Mouse (Mus musculus) liver, postnatal 0 days (tissue): ENCODE measurements around the gene Edc3. TPM values are rescaled to one million over a fixed set of nuclear protein-coding genes. Genes with fewer than 3 reads are reported as not detected.

ENCODE experiments used
- ATAC-seq: fragments of 200-750 bp; cut with Nextera tagmentation; 2 replicates; pipeline ENCODE4 v1.8.0; 2017; ENCODE audit warnings: mild to moderate bottlenecking, moderate library complexity
- DNase-seq: peaks from one replicate; pipeline ENCODE4 v3.0.0-alpha.2; 2016
- H3K27ac ChIP-seq: fragments of 300-500 bp; sonication (generic); 2 replicates; pipeline ENCODE4 v1.5.1; 2014; ENCODE audit warnings: antibody characterized with exemption, moderate library complexity, mild to moderate bottlenecking, low read depth
- H3K27me3 ChIP-seq: fragments of 300-500 bp; sonication (generic); 2 replicates; pipeline ENCODE4 v1.6.1; 2014; ENCODE audit warnings: low read length, control low read depth, mixed read lengths; ENCODE audit not compliant: insufficient read depth
- H3K36me3 ChIP-seq: fragments of 300-500 bp; sonication (generic); replicated peaks from 2 replicates; pipeline ENCODE4 v1.6.1; 2014; ENCODE audit warnings: mild to moderate bottlenecking, control low read depth, low read length, moderate library complexity, mixed read lengths; ENCODE audit not compliant: insufficient read depth
- H3K4me1 ChIP-seq: fragments of 300-500 bp; sonication (generic); 2 replicates; pipeline ENCODE4 v1.6.1; 2014; ENCODE audit warnings: antibody characterized with exemption, mild to moderate bottlenecking, control low read depth; ENCODE audit not compliant: insufficient read depth
- H3K4me2 ChIP-seq: fragments of 300-500 bp; sonication (generic); 2 replicates; pipeline ENCODE4 v1.6.1; 2014; ENCODE audit warnings: low read depth, mild to moderate bottlenecking, low read length, moderate library complexity, mixed read lengths
- H3K4me3 ChIP-seq: fragments of 300-500 bp; sonication (generic); 2 replicates; pipeline ENCODE4 v1.5.1; 2014; ENCODE audit warnings: low read depth, low read length
- H3K9ac ChIP-seq: fragments of 300-500 bp; sonication (generic); replicated peaks from 2 replicates; pipeline ENCODE4 v1.6.1; 2014; ENCODE audit warnings: mild to moderate bottlenecking, moderate library complexity
- H3K9me3 ChIP-seq: fragments of 300-500 bp; sonication (generic); 2 replicates; pipeline ENCODE4 v1.6.1; 2016; ENCODE audit warnings: mild to moderate bottlenecking, control low read depth, low read length, mixed read lengths
- CTCF ChIP-seq: sonication (generic); IDR thresholded peaks from 2 replicates; pipeline ENCODE4 v1.5.1; 2016; ENCODE audit warnings: antibody characterized with exemption, low read depth
- EP300 ChIP-seq: IDR thresholded peaks from 2 replicates; pipeline ENCODE4 v1.6.1; 2016; ENCODE audit warnings: antibody characterized with exemption, low read depth, mild to moderate bottlenecking
- WGBS: fragments of 180-500 bp; shearing (Covaris S2); extraction: QIAGEN DNeasy Blood & Tissue Kit; methylation state at CpG from one replicate; pipeline ENCODE4 v1.1.7; 2014; ENCODE audit not compliant: insufficient replicate concordance; 5-methylcytosine and 5-hydroxymethylcytosine counted together
- polyA plus RNA-seq: library from polyadenylated mRNA; unstranded; fragments of >200 nt; fragmentation: Nextera tagmentation; extraction: Ambion mirVana; gene quantifications from 2 replicates; pipeline ENCODE4 v1.2.1, GENCODE M21; 2015

Gene Edc3
- polyA plus RNA-seq, 1 experiment from 2014 or later = 13.2 TPM

- H3K27ac ChIP-seq = no peak overlapping the region
Observed at GRCm38 (mm10) chr9:57775026-57775425, 66.7 kb downstream of the Edc3 start.

GRCm38 (mm10) chr9:57775736-57776135 is 67.4 kb downstream of the Edc3 start:
- Histone ChIP-seq H3K4me2 (no peak overlapping the region), H3K27me3 (no peaks in the 10 kb centered on the region), H3K36me3 (no peaks in the 10 kb centered on the region), H3K4me3 (no peak overlapping the region), H3K9ac (no peak overlapping the region), H3K4me1 (peaks cover 23% of the 10 kb centered on the region), H3K9me3 (no peaks in the 10 kb centered on the region), H3K27ac (no peak overlapping the region)
- WGBS = 75% methylated on average over 4 of the region's 4 CpGs
- ATAC-seq (no peak), DNase-seq (no peak)
- TF ChIP-seq CTCF (no peak), EP300 (no peak)

More at GRCm38 (mm10) chr9:57775026-57775425, 66.7 kb downstream of the Edc3 start:
- WGBS = 72% methylated on average over 5 of the region's 5 CpGs
- no peak for TF ChIP-seq EP300
- TF ChIP-seq CTCF = no peak
- peaks cover 26% of the 10 kb centered on the region for H3K4me1 ChIP-seq
- H3K9me3 ChIP-seq = no peaks in the 10 kb centered on the region
- ATAC-seq = no peak
- H3K27me3 ChIP-seq = no peaks in the 10 kb centered on the region
- H3K4me3 ChIP-seq = no peak overlapping the region
- H3K9ac ChIP-seq = no peak overlapping the region
- DNase-seq = no peak
- no peaks in the 10 kb centered on the region for H3K36me3 ChIP-seq
- H3K4me2 ChIP-seq = no peak overlapping the region

GRCm38 (mm10) chr9:57782656-57783055 is 74.3 kb downstream of the Edc3 start:
- no peak overlapping the region for H3K9ac ChIP-seq
- H3K4me1 ChIP-seq = no peaks in the 10 kb centered on the region
- DNase-seq (no peak), ATAC-seq (no peak)
- H3K27me3 ChIP-seq = no peaks in the 10 kb centered on the region
- no peak overlapping the region for H3K27ac ChIP-seq
- no peak overlapping the region for H3K4me2 ChIP-seq
- no peak overlapping the region for H3K4me3 ChIP-seq
- WGBS = 75% methylated on average over 3 of the region's 3 CpGs
- no peak for TF ChIP-seq EP300
- TF ChIP-seq CTCF = no peak
- no peaks in the 10 kb centered on the region for H3K9me3 ChIP-seq
- H3K36me3 ChIP-seq = no peaks in the 10 kb centered on the region

- ATAC-seq = no peak
- Histone ChIP-seq H3K9ac (no peak overlapping the region), H3K27me3 (no peaks in the 10 kb centered on the region), H3K9me3 (no peaks in the 10 kb centered on the region), H3K27ac (no peak overlapping the region), H3K4me2 (no peak overlapping the region), H3K4me3 (no peak overlapping the region), H3K4me1 (no peaks in the 10 kb centered on the region), H3K36me3 (peaks cover 35% of the 10 kb centered on the region)
- 38% methylated on average over 3 of the region's 3 CpGs for WGBS
- DNase-seq = no peak
- no peak for TF ChIP-seq EP300
- no peak for TF ChIP-seq CTCF
Observed at GRCm38 (mm10) chr9:57789733-57790132, 81.4 kb downstream of the Edc3 start.

GRCm38 (mm10) chr9:57797456-57797855 is 89.1 kb downstream of the Edc3 start:
- ATAC-seq = no peak
- DNase-seq = no peak
- Histone ChIP-seq H3K4me1 (peaks cover 12% of the 10 kb centered on the region; the same call in 1 of the 2 replicates), H3K4me2 (no peak overlapping the region), H3K4me3 (no peak overlapping the region), H3K36me3 (peaks cover 44% of the 10 kb centered on the region), H3K27ac (no peak overlapping the region), H3K9ac (no peak overlapping the region), H3K9me3 (no peaks in the 10 kb centered on the region), H3K27me3 (no peaks in the 10 kb centered on the region)
- WGBS = 82% methylated on average over 8 of the region's 8 CpGs
- TF ChIP-seq EP300 (no peak), CTCF (no peak)

- Histone ChIP-seq H3K4me2 (0 out of 2 replicates have a peak overlapping the region, but pooled peaks have one; percentile 26), H3K9me3 (no peaks in the 10 kb centered on the region), H3K4me3 (no peak overlapping the region), H3K4me1 (peaks cover 12% of the 10 kb centered on the region; the same call in 1 of the 2 replicates), H3K36me3 (peaks cover 32% of the 10 kb centered on the region), H3K27ac (no peak overlapping the region), H3K9ac (no peak overlapping the region), H3K27me3 (no peaks in the 10 kb centered on the region)
- no peak for TF ChIP-seq CTCF
- TF ChIP-seq EP300 = no peak
- ATAC-seq (peak; percentile 36; the same call in 1 of the 2 replicates), DNase-seq (peak; percentile 46)
- 55% methylated on average over 10 of the region's 10 CpGs for WGBS
Observed at GRCm38 (mm10) chr9:57798725-57799253, 90.4 kb downstream of the Edc3 start.
